Mouse (Mus musculus) frontal cortex, postnatal 14 days (tissue): ENCODE measurements at regions not wholly inside any gene's neighbourhood (a gene's known extent, or its start where the extent isn't known, plus 50 kb on each side); places are given as distances from the start of the nearest gene placed in this dataset.

Source experiments
- DNase-seq, 2 experiments: peaks; one replicate each; pipeline ENCODE4 v3.0.0; 2022; ENCODE audit warnings: low spot score in 2 of 2

DNA sequence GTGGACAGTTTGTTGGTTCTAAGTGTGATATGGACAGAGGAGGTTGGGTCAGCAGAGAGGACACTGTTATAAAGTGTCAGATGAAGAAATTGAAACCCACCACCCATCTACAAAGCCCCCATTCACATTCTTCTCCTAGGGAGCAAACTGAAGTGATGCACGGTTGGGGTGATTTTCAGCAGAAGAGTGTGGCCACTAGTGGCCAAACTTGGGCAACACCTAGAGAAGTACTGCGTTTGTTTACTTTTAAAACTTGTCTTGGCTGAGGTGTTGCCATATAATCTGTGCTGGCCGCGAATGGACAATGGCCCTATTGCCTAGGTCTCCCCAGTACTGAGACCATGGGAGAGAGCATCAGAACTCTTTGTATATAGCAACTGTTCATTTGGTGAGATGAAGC, 150.8 kb upstream of the Cox10 start:
- no peak for DNase-seq

DNA sequence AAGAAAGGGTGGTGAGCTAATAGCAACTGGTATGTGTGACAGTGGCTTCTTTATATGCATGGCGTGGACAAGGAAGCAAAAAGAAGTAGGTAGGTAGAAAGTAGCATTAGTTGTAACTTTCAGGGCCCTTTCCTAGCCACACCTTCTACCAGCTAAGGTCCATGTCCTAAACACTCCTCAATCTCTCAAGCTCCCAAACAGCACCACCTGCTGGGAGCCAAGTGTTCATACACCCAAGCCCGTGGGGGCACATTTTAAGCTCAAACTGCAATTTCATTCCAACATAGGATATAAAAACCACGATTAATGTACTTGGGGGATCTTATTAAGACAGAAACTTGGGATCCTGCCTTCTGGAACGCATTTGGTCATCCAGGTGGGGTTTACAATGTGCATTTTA, 141.6 kb upstream of the Cox10 start:
- DNase-seq: no peak

- DNase-seq: no peak
Measured at GRCm38 (mm10) chr11:64217181-64217580, 137.9 kb upstream of the Cox10 start.

DNA sequence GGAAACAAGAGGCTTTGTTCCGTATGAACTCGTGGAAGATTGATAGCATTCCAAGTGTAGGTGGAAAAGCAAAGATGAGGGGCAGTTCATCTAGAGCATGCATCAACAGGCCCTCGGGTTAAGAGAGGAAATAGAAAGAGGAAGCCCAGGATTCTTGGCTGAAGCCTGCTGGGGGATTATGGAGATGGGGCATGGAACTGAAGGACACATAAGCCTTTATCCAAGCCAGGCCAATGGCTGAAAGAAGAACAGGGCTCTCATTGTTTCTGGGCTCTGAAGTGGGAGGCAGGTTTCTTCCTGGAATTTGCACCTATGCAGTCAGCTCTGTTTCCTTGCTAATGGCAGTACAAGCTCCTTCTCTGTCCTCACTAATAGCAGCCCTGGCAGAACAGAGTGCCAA, 131.6 kb upstream of the Cox10 start:
- no peak for DNase-seq

DNA sequence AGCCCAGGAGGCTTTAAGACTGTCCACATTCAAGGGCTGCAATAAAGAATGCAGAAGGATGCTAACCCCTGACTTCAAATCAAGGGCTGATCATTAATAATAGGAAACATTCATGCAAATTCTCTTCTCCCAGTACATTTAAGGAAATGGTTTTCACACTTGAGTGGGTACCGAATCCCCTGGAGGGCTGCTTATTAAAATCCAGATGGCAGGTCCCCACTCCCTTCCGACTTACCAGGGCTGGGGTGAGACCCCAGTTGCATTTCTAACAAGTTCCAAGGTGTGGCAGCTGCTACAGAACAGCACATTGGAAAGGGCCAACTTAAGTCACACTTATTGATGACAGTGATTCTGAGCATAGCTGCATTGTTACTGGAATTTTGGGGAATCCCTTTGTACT, 129.0 kb upstream of the Cox10 start:
- no peak for DNase-seq

- DNase-seq: no peak
Measured at GRCm38 (mm10) chr11:64207358-64207864, 128.1 kb upstream of the Cox10 start.

DNA sequence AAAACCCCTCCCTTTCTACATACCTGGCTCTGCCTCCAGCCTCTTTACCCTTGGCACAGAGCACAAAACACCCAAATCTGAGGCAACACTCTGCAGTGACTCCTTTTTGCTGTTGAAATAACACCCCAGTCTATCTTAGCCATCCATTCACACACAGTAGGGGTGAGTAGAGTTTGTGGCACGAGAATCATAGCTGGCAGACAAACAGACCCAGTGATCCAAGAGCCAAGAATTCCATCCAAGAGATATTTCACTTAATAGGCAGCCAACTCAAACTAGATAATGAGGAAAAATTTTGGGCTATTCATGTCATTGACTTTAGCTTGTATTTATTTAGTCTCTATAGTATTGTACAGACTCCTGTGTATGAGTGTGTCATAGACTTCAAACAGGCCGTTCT, 126.9 kb upstream of the Cox10 start:
- no peak for DNase-seq

- DNase-seq: no peak
Measured at GRCm38 (mm10) chr11:64205069-64205468, 125.8 kb upstream of the Cox10 start.

GRCm38 (mm10) chr11:64204305-64204704, 125.0 kb upstream of the Cox10 start:
- no peak for DNase-seq

DNA sequence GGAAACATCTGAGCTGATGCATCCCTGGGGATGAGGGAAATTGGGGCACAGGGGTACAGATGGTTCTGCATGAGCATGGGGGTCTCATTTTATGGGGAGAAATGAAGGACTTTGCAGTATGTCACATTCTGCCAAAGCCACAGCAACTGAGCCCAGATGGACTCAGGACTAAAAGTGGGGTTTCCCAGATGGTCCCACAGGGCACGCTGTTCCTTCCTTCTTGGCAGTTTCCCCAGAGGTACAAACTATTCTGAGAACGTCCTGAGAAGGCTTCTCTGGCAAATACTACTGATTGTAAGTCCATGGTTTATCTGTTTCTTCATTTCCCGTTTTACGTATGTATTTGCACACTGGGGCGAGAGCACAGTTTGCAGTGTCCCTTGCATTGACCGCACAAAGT, 121.6 kb upstream of the Cox10 start:
- no peak for DNase-seq

- no peak for DNase-seq
Measured at GRCm38 (mm10) chr11:64195272-64195671, 116.0 kb upstream of the Cox10 start.

GRCm38 (mm10) chr11:64188701-64189100, 109.4 kb upstream of the Cox10 start:
- no peak for DNase-seq

GRCm38 (mm10) chr11:64187488-64188444, 108.5 kb upstream of the Cox10 start:
- DNase-seq: no peak

DNA sequence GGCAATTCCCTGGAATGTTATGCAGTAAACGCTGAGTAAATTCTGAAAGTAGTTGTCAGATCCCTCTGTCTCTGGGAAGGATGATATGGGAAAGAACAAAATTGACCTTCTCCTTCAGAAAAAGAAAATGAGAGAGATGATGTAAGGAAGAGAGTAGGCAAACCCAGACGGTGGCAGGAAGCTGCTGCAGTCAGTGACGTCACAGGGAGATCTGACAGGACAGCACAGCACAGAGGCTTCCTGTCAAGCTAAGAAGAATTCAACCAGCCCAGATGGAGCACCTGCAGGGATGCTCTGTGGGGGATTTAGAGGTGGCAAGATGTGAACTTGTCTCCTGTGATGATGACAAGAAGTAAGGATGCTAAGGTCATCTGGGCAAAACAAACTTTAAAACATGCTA, 107.7 kb upstream of the Cox10 start:
- no peak for DNase-seq

DNA sequence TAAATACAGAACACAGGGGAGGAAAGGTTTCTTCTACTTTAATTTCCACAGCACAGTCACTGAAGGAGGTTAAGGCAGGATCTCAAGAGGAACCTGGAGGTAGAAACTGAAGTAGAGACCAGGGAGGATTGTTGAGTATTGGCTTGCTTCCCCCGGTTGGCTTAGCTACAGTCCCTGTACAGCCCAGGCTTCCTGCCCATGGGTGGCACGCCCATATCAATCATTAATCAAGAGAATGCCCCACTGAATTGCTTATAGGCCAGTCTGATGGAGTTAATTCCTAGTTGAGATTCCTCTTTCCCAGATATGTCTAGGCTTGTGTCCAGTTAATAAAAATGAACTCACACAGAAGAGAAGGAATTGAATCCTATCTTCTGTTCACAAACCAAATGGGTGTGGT, 107.3 kb upstream of the Cox10 start:
- no peak for DNase-seq

DNA sequence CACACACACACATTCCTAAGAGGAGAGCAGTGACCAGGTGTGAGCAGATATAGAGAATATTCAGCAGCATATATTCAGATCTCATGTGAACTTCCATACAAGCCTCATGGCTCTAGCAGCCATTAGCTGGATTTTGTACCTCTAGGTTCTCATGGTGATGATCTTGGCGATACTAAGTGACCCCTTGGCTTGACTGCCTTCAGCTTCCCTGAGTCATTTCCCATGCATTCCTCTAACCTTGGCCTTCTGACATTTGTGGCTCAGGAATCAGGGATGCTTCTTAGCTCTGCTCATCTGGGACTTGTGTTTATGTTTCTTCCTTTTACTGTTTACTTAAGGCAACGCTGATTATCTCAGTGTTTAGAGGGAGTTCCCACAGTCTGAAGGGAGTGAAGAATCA, 100.8 kb upstream of the Cox10 start:
- DNase-seq: no peak

DNA sequence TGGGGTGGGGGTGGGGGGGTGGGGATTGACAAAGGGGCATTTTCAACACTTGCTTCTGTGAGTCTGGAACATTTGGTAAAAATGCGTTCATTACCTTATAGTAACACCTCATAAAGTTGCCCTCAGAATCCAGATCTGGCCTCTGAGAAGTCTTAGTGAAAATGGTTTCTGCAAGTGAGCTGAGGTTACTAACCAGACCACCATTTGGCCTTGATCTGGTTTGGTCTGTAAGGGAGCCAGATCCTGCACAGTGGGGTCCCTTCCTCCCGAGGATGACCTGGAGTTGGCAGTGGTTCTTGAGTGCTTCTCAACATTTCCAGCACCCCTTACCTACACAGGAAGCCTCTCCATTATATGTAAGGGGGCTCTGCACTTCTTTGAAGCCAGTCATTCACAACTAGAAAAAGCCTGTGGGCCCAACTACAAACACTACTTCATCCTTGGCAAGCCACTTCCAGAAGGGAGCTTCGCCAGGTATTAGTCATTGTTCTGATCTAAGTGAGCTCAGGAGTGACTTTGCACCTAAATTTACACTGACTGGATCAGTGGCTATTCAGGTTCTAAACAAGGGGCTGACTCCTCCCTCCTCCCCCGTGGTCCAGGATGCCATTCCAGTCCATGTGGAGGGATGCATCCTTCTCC, 94.3 kb upstream of the Cox10 start:
- no peak for DNase-seq

GRCm38 (mm10) chr11:64172926-64173325, 93.7 kb upstream of the Cox10 start:
- DNase-seq: no peak

DNA sequence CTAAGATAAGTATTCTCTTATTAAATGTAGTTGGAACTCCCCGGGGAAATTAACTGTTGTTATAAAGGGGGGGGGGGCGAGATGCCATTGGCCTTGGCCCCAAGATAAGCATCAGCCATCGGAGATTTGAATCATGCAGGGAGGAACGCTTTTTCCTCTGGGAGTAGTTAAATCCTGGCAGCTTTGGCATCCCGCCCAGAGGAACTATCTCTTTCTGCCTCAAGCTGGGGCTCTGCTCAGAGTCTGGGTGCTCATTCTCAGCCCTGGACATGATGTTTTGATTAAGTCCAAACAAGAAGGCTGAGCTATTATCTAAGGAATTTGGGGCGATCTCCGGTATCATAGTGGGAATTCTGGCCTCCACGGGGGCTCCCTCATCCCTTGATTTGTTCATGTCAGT, 89.4 kb upstream of the Cox10 start:
- peak in 1 of 2 experiments; percentile 10 for DNase-seq

- no peak for DNase-seq
Measured at GRCm38 (mm10) chr11:64164796-64165195, 85.5 kb upstream of the Cox10 start.

GRCm38 (mm10) chr11:64158281-64158680, 79.0 kb upstream of the Cox10 start:
- DNase-seq: no peak

- DNase-seq: no peak
Measured at GRCm38 (mm10) chr11:64156640-64157039, 77.4 kb upstream of the Cox10 start.

DNA sequence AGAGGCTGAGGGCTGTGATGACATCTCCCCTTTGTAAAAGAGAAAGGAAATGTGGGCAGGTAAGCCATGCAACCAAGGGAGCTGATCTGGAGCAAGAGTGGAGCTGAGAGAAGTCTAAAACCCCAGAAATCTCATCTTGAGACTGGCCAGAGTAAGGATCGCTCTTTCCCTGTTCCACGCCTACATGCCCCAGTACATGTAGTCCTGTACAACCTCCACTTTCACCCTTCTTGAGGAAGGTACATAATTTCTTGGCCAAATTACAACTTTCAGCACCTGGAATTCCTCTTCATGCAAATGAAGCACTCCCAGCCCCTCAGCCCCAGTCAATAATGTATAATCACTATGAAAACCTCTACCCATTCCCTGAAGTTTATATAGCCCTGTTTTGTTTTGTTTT, 60.2 kb upstream of the Cox10 start:
- no peak for DNase-seq
